Mouse (Mus musculus): Measurements from ENCODE around the gene Prmt2. TPM values are rescaled to one million over a fixed set of nuclear protein-coding genes. Genes with fewer than 3 reads are reported as not detected.

The Prmt2 gene
- total RNA-seq (2023; ENCODE audit: inconsistent age), result 9.1 to 10.0 TPM (median 9.2 TPM) in 4 replicates

DNA sequence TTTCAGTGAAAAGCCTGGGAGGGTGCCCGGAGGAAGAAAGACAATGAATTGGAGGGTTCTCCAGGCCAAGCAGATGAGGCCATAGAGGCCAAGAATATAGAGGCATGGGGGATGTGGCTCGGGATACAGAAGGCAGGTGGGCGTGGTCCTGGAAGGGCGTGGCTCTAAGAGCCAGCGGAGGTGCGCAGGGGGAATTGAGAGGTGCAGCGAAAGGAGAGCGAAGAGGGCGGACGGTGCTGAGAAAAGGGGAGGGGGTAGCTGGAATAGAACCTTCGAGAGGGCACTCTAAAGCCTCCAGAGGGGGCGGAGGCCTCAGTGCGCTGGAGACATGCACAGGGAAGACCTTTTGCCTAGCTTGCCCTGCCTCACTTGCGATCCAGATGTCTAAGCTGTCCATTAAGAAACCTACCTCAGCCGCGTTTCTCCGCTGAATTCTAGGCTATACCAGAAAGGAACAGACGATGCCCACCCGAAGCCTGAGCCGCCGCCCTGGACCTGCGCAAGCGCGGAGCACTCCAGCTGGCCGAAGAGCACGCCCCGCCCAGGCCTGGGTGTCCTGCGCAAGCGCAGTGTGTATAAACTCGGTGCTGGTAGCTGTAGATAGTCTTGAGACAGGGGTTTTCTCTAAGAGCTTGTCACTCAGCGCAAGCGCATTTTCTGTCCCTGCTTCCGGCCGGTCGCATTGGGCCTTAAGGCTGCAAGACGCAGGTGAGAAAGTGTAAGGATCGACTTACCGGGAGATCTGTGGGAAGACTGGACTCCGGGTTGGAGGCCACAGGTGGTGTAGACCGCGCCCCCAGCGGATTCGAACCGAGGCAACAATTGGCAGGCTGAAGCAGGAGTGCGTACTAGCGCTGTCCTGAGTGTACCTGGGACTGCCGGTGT lies at the start of gene Prmt2:
Gene Prmt2, minus strand, starts transcription at position 525 of the 885 bp plus-strand sequence.

DNA sequence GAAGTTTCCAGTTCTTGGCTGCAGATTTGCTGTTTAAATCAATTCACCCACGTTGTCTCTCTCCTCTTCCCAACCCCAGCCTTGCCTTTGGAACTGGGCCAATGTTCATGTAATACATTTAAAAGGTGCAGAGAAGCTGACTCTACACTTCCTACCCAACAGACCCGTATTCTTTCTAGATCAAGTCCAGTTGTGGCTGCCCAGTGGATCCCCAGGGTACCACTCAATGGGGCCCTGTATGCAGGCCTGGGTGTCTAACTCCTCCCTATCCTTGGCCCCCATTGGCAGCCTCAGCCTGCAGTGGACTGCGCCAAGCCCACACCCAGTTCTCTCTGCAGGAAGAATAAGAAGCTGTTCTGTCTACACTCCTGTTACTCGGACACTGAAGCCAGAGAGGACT lies 15.9 kb upstream of the Prmt2 start, which contains the start of gene S100b:
Gene S100b, plus strand, starts transcription at position 318 of the 400 bp plus-strand sequence.

Other genes starting within 250 kb of the Prmt2 start
- 10.6 to 16.2 TPM (median 12.9 TPM) in 4 replicates for gene Zfp280b, start 205.2 kb downstream of the Prmt2 start, total RNA-seq (2023; ENCODE audit: inconsistent age)
- gene Slc5a4b, start 126.9 kb downstream of the Prmt2 start, total RNA-seq (2023; ENCODE audit: inconsistent age), result 0.21 TPM in 1 of 4 replicates, not detected in the others
- gene Slc5a4a, start 90.4 kb downstream of the Prmt2 start, total RNA-seq (2023; ENCODE audit: inconsistent age), result not detected in 4 replicates
- gene S100b, start 16.0 kb upstream of the Prmt2 start, total RNA-seq (2023; ENCODE audit: inconsistent age), result not detected in 4 replicates
- 4.3 to 7.5 TPM (median 5.4 TPM) in 4 replicates for gene Dip2a, start 107.4 kb upstream of the Prmt2 start, total RNA-seq (2023; ENCODE audit: inconsistent age)
- gene AC141477.1, start 202.6 kb upstream of the Prmt2 start, total RNA-seq (2023; ENCODE audit: inconsistent age), result 8.7 to 19.2 TPM (median 13.6 TPM) in 3 of 4 replicates, not detected in the other
- 51.5 to 67.5 TPM (median 61.7 TPM) in 4 replicates for gene Pcnt, start 204.9 kb upstream of the Prmt2 start, total RNA-seq (2023; ENCODE audit: inconsistent age)
- not detected in 4 replicates for gene 2610028H24Rik, start 211.2 kb upstream of the Prmt2 start, total RNA-seq (2023; ENCODE audit: inconsistent age)
- gene Mcm3ap, start 231.1 kb upstream of the Prmt2 start, total RNA-seq (2023; ENCODE audit: inconsistent age), result 70.5 to 74.7 TPM (median 72.7 TPM) in 4 replicates
- gene Ybey, start 231.2 kb upstream of the Prmt2 start, total RNA-seq (2023; ENCODE audit: inconsistent age), result 1.3 to 2.2 TPM (median 1.6 TPM) in 4 replicates